Mouse (Mus musculus): Measurements from ENCODE around the gene Trim61. TPM values are rescaled to one million over a fixed set of nuclear protein-coding genes. Genes with fewer than 3 reads are reported as not detected.

The Trim61 gene
- 0.32 and 0.42 TPM in 2 replicates for polyA plus RNA-seq (2015; fragmentation: Nextera tagmentation; extraction: Ambion mirVana)

DNA sequence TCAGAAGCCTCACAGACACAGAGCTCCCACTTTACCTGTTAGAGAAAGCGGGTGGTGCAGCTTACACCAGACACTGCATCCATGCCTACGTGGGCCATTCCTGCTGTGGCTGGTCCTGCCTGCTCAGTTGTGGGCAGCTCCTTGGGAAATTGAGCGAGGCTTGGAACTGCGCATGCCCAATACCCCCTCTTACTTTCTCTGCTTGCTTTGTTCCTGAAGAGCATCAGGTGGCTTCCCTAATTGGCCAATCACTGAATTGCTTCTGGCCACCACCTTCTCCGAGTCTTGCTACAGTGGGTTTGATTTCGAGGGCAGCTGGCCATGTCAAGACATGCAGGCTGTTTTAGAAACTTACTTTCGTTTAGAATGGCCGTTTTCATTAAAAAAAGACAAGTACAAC, at the start of gene Trim61, which contains the start of gene Trim60:
Gene Trim61 (minus strand): TSS at position 101 of the 400 bp plus-strand sequence.
Gene Trim60 (minus strand): TSS at position 162 of the 400 bp plus-strand sequence.
- Histone ChIP-seq H3K4me3 (replicated peaks) (no peak within 1 kb of the TSS), H3K27me3 (replicated peaks) (no peaks in the 10 kb centered on the region), H3K27ac (replicated peaks) (no peak within 1 kb of the TSS), H3K4me2 (no peak within 1 kb of the TSS), H3K9me3 (replicated peaks) (no peaks in the 10 kb centered on the region), H3K9ac (replicated peaks) (no peak within 1 kb of the TSS), H3K36me3 (no peaks in the 10 kb centered on the region), H3K4me1 (no peaks in the 10 kb centered on the region)
- whole genome bisulfite sequencing = 90% methylated on average over 8 of the region's 8 CpGs
- ATAC-seq (ENCODE audit: low FRiP score) = no peak

DNA sequence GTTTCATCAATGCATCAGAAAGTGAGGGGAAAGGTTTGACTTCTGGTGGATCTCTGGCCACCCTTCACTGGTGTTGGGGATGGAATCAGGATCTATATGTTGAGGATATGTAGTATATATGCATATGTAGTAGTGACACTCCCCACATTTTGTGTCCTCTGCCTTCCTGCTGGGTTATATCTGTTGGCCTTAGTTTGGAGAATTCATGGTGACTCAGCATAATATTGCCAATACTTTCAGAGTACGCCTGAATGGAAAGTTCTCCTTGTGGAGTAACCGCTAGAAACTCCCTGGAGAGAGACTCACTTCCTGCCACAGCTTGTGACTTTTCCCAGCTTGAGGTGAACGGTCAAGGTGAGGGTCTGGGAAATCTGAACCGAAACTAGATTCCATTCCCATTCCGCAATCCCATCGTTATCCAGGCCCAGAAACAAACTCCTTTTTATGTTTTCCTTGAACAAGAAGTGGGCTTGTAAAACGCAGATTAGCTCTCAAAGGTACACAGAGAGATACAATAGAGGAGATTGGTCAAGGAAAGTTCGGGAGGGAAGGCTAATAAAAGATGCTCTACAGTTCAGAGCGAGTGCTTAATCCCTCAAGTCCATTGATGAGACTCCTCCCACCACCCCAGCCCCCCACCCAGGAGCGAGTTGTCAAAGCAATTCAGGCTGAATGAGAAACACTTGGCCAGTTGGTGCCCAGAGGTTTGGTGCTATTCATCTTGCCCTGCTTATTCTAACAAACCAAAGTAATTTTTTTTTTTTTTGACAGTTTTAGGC, 49.6 kb upstream of the Trim61 start:
- Histone ChIP-seq H3K4me2 (no peak overlapping the region), H3K4me1 (no peaks in the 10 kb centered on the region), H3K4me3 (replicated peaks) (no peak overlapping the region), H3K27ac (replicated peaks) (no peak overlapping the region), H3K9me3 (replicated peaks) (no peaks in the 10 kb centered on the region), H3K9ac (replicated peaks) (no peak overlapping the region), H3K27me3 (replicated peaks) (no peaks in the 10 kb centered on the region), H3K36me3 (no peaks in the 10 kb centered on the region)
- no peak for ATAC-seq (ENCODE audit: low FRiP score)
- WGBS = 20% methylated on average over 10 of the region's 10 CpGs

DNA sequence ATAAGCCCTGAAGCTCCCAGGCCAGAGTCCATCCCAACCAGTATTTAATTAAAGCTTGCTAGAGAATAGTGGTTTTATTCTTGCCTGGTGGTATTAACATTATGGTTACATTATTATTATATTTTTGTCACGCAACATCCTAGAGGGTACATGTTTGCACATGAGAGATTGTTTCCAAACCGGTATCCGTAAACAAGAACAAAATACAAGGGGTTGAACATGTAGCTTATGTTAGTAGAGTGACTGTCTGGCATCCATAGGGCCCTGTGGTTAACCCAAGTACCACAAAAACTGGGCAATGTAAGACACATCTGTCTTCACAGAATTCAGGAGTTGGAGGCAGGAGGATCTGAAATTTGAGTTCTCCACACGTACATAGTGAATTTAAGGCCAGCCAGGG, 48.7 kb upstream of the Trim61 start:
- no peak overlapping the region for H3K4me3 ChIP-seq (replicated peaks)
- no peaks in the 10 kb centered on the region for H3K36me3 ChIP-seq
- WGBS = 94% methylated on average over 4 of the region's 4 CpGs
- no peaks in the 10 kb centered on the region for H3K9me3 ChIP-seq (replicated peaks)
- no peak overlapping the region for H3K4me2 ChIP-seq
- no peaks in the 10 kb centered on the region for H3K4me1 ChIP-seq
- ATAC-seq (ENCODE audit: low FRiP score) = no peak
- H3K27me3 ChIP-seq (replicated peaks) = no peaks in the 10 kb centered on the region
- no peak overlapping the region for H3K9ac ChIP-seq (replicated peaks)
- no peak overlapping the region for H3K27ac ChIP-seq (replicated peaks)

DNA sequence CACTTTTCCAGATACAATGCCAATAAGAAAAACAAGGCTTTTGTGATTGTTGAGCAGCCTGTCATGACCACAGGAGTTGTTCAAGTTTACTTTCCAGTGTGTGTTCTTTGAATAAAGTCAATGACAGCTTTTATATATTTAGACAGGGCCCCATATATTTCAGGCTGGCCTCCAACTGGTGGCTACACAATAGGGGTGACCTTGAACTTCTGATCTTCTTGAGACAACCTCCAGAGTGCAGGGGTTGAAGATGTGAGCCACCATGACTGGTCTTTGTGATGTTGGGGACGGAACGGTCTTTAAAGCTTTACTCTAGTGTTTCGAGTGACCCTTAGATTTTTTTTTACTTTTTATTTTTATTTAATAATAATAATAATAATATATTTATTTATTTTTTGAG, 47.3 kb upstream of the Trim61 start:
- H3K9ac ChIP-seq (replicated peaks) = no peak overlapping the region
- H3K4me1 ChIP-seq = no peaks in the 10 kb centered on the region

DNA sequence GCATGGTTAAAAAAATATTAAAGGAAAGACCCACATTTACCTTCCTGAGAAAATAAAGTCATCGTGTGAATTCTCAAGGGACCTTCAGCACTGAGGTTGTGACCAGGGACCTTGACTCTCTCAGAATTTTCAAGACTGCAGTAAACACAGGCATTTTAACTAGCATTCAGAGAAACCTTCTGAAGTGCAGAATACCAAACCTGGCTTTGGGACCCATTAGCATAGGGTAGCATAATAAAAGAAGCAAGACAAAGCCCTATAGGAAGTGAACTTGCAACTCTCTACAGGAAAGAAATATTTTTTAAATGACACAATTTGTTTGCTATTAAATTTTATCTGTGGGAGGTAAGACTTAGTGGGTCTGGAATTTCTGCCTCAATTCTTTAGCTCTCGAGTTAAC, 45.7 kb upstream of the Trim61 start:
- H3K4me1 ChIP-seq = no peaks in the 10 kb centered on the region
- H3K36me3 ChIP-seq = no peaks in the 10 kb centered on the region
- no peak overlapping the region for H3K9ac ChIP-seq (replicated peaks)
- ATAC-seq (ENCODE audit: low FRiP score) = no peak
- no peak overlapping the region for H3K27ac ChIP-seq (replicated peaks)
- H3K27me3 ChIP-seq (replicated peaks) = no peaks in the 10 kb centered on the region
- 47% methylated on average over 2 of the region's 2 CpGs for WGBS
- H3K9me3 ChIP-seq (replicated peaks) = no peaks in the 10 kb centered on the region
- H3K4me2 ChIP-seq = no peak overlapping the region
- H3K4me3 ChIP-seq (replicated peaks) = no peak overlapping the region

More for the DNA sequence above, 47.3 kb upstream of the Trim61 start:
- H3K27me3 ChIP-seq (replicated peaks) = no peaks in the 10 kb centered on the region
- WGBS = 94% methylated on average over 3 of the region's 3 CpGs
- H3K4me3 ChIP-seq (replicated peaks) = no peak overlapping the region
- H3K9me3 ChIP-seq (replicated peaks) = no peaks in the 10 kb centered on the region
- H3K4me2 ChIP-seq = no peak overlapping the region
- H3K36me3 ChIP-seq = no peaks in the 10 kb centered on the region
- no peak for ATAC-seq (ENCODE audit: low FRiP score)
- no peak overlapping the region for H3K27ac ChIP-seq (replicated peaks)

DNA sequence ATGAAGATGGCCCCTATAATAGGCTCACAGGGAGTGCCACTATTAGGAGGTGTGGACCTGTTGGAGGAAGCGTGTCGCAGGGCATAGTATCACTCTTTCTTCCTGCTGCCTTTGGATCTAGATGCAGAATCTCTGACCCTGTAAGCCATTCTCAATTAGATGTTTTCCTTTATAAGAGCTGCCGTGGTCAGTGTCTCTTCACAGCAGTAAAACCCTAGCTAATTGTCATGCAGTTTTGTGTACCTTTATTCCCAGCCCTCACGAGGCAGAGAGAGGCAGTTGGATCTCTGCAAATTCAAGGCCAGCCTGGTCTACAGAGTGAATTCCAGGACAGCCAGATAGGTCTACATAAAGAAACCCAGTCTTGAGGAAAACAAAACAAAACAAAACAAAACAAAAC, 43.9 kb upstream of the Trim61 start:
- H3K9ac ChIP-seq (replicated peaks) = no peak overlapping the region
- H3K27me3 ChIP-seq (replicated peaks) = no peaks in the 10 kb centered on the region
- no peaks in the 10 kb centered on the region for H3K4me1 ChIP-seq
- no peak overlapping the region for H3K4me2 ChIP-seq
- no peaks in the 10 kb centered on the region for H3K9me3 ChIP-seq (replicated peaks)
- no peak overlapping the region for H3K4me3 ChIP-seq (replicated peaks)
- no peak for ATAC-seq (ENCODE audit: low FRiP score)
- WGBS = 57% methylated on average over 4 of the region's 4 CpGs
- no peaks in the 10 kb centered on the region for H3K36me3 ChIP-seq
- no peak overlapping the region for H3K27ac ChIP-seq (replicated peaks)

DNA sequence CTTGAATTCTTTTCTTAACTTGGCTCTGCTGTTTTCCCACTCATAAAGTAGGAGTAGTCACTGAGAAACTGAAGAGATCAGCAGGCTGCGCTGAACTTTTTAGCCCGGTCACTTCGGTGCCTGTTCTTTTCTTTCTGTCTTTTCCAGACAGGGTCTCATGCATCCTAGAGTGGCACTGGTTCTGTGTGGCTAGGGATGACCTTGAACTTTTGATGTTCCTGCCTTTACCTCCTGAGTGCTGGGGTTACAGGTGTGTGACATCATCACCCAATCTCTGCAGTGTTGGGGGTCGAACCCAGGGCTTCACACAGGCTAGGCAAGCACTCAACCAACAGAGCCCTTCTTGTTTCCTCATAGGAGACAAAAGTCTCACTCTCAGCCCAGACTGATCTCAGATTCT, 38.4 kb upstream of the Trim61 start:
- no peaks in the 10 kb centered on the region for H3K27me3 ChIP-seq (replicated peaks)
- no peak overlapping the region for H3K27ac ChIP-seq (replicated peaks)
- H3K4me3 ChIP-seq (replicated peaks) = no peak overlapping the region
- no peak overlapping the region for H3K9ac ChIP-seq (replicated peaks)
- no peak for ATAC-seq (ENCODE audit: low FRiP score)
- no peaks in the 10 kb centered on the region for H3K36me3 ChIP-seq
- peaks cover 6% of the 10 kb centered on the region; the same call in 1 of the 2 replicates for H3K4me1 ChIP-seq
- 95% methylated on average over 4 of the region's 4 CpGs for whole genome bisulfite sequencing
- H3K4me2 ChIP-seq = no peak overlapping the region
- no peaks in the 10 kb centered on the region for H3K9me3 ChIP-seq (replicated peaks)

DNA sequence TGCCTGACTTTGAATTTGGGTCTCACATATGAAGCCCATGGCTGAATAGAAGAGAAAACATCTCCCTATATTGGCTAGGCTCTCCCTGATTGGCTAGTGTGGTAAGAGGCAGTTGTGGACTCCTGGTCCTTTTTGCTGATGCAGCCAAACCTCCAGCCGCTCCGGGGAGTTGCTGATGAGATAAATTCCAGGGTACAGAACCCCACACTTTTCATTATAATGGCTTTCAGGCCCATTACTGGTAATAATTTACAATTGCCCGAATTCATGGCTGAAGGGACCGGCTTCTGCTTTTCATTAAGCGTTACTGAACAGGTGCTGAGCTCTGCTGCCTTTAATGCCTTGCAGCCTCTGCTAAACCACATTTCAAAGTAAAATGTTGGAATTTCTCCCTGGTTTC, 35.6 kb upstream of the Trim61 start:
- H3K27ac ChIP-seq (replicated peaks) = no peak overlapping the region; the same call in 1 of the 2 replicates
- H3K4me2 ChIP-seq = no peak overlapping the region
- H3K4me3 ChIP-seq (replicated peaks) = no peak overlapping the region
- 17% methylated on average over 5 of the region's 5 CpGs for WGBS
- no peaks in the 10 kb centered on the region for H3K9me3 ChIP-seq (replicated peaks)
- no peaks in the 10 kb centered on the region for H3K27me3 ChIP-seq (replicated peaks)
- no peaks in the 10 kb centered on the region for H3K36me3 ChIP-seq
- H3K4me1 ChIP-seq = peaks cover 6% of the 10 kb centered on the region; the same call in 1 of the 2 replicates
- ATAC-seq (ENCODE audit: low FRiP score) = 0 out of 2 replicates have a peak, but pooled peaks have one; percentile 49
- no peak overlapping the region for H3K9ac ChIP-seq (replicated peaks)

DNA sequence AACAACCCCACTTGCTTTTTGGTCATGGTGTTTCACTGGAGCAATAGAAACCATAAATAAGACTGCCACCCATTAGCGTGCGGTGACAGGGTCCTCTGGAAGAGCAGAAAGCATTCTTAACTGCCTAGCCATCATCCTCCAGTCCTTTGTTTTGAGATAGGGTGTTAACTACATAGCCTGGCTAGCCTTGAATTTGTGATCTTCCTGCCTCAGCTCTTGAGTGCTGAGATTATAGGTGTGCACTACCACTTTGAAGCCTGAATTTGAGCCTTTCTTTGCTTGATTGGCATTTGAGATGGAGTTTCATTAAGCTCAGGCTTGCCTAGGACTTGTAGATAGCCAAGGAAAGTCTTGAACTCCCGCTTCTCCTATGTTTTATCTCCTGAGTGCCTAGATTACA, 35.2 kb upstream of the Trim61 start:
- no peak overlapping the region for H3K9ac ChIP-seq (replicated peaks)
- no peaks in the 10 kb centered on the region for H3K36me3 ChIP-seq
- WGBS = 44% methylated on average over 3 of the region's 3 CpGs
- H3K27me3 ChIP-seq (replicated peaks) = no peaks in the 10 kb centered on the region
- H3K4me2 ChIP-seq = no peak overlapping the region
- H3K4me3 ChIP-seq (replicated peaks) = no peak overlapping the region
- ATAC-seq (ENCODE audit: low FRiP score) = no peak
- no peaks in the 10 kb centered on the region for H3K9me3 ChIP-seq (replicated peaks)
- peaks cover 6% of the 10 kb centered on the region; the same call in 1 of the 2 replicates for H3K4me1 ChIP-seq
- no peak overlapping the region; the same call in 1 of the 2 replicates for H3K27ac ChIP-seq (replicated peaks)

DNA sequence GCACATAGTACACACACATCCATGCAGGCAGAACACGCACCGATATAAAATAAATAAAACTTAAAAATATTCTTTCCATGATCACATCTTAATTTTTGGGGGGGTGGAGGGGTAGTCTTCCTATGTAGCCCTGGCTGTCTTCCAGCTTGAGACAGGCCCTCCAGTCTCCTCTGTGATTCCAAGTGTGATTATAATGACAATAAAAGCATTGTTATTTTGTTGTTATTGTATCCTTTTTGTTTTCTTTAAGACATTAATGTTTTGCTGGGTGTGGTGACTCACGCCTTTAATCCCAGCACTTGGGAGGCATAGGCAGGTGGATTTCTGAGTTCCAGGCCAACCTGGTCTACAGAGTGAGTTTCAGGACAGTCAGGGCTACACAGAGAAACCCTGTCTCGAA, 29.5 kb upstream of the Trim61 start:
- ATAC-seq (ENCODE audit: low FRiP score) = no peak
- Histone ChIP-seq H3K9me3 (replicated peaks) (no peaks in the 10 kb centered on the region), H3K4me2 (no peak overlapping the region), H3K9ac (replicated peaks) (no peak overlapping the region), H3K4me1 (no peaks in the 10 kb centered on the region), H3K36me3 (no peaks in the 10 kb centered on the region), H3K4me3 (replicated peaks) (no peak overlapping the region), H3K27ac (replicated peaks) (no peak overlapping the region), H3K27me3 (replicated peaks) (no peaks in the 10 kb centered on the region)
- 89% methylated on average over 4 of the region's 4 CpGs for WGBS

DNA sequence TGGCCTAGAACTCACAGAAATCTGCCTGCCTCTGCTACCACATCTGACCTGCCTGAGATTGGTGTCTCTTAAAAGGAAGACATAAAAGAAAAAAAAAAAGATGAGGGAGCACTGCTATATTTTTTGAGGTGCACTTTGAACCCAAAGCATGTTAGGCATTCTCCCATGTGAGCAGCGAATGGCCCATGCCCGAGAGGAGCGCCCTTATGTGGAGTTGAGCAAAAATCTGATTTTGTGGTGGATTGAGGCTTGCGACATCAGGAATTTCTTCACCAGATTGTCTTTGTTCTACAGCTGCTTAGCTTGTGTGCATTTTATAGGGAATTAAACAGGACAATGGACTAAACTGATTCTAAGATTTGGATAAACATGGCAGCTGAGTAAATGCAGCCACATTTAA, 28.9 kb upstream of the Trim61 start:
- ATAC-seq (ENCODE audit: low FRiP score) = no peak
- WGBS = 95% methylated on average over 4 of the region's 4 CpGs

DNA sequence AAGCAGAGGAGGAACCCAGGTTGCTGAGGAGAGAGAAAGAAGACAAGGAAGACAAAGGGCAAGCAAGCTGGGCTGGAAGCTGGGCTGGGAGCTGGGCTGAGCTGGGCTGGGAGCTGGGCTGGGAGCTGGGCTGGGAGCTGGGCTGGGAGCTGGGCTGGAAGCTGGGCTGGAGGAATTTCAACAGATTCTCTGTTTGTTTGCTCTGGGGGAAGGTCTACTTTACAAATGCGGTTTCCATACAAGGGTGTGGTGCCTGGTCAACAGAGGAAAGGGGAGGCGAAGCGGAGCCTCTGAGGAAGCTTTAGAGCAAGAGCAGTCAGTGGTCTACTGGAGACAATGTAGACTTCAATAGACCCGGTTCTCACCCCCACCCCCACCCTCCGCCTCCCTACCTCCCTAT, 28.2 kb upstream of the Trim61 start:
- Histone ChIP-seq H3K9ac (replicated peaks) (no peak overlapping the region), H3K4me3 (replicated peaks) (no peak overlapping the region), H3K9me3 (replicated peaks) (no peaks in the 10 kb centered on the region), H3K4me2 (no peak overlapping the region), H3K36me3 (no peaks in the 10 kb centered on the region), H3K27ac (replicated peaks) (no peak overlapping the region), H3K4me1 (no peaks in the 10 kb centered on the region), H3K27me3 (replicated peaks) (no peaks in the 10 kb centered on the region)
- ATAC-seq (ENCODE audit: low FRiP score) = no peak
- WGBS = 36% methylated on average over 5 of the region's 5 CpGs

More for the DNA sequence above, 28.9 kb upstream of the Trim61 start:
- Histone ChIP-seq H3K9me3 (replicated peaks) (no peaks in the 10 kb centered on the region), H3K9ac (replicated peaks) (no peak overlapping the region), H3K27me3 (replicated peaks) (no peaks in the 10 kb centered on the region), H3K4me3 (replicated peaks) (no peak overlapping the region), H3K27ac (replicated peaks) (no peak overlapping the region), H3K4me1 (no peaks in the 10 kb centered on the region), H3K4me2 (no peak overlapping the region), H3K36me3 (no peaks in the 10 kb centered on the region)

Data from neural tube, embryonic 15.5 days (tissue).